Mouse (Mus musculus) thymus, postnatal 4 days (tissue): ENCODE results near the gene Map3k5.
A peak's percentile ranks its signal among the peaks of the same experiment; 100 is the strongest.

ENCODE experiments used
- DNase-seq: peaks from one replicate; pipeline ENCODE4 v3.0.0; 2021

The Map3k5 gene

DNA sequence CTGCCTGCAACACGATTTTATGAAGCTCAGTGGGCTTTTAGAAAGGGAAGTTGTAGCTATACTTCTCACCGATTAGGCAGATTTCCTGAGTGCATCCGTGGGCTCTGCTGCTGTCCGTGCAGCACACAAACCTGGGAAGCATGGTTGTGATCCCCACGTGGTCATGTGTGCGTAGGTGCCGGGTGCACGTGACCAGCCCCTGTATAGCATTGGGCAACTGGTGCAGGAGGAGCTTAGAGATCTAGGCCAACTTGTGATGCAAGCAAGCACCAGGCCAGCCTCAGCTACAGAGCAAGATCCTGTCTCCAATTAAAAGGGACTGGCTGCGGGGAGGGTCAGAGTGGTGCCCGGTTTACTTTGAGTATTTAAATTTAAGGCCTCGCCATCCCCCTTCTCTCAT, 232.5 kb downstream of the Map3k5 start:
- peak; percentile 16 for DNase-seq

DNA sequence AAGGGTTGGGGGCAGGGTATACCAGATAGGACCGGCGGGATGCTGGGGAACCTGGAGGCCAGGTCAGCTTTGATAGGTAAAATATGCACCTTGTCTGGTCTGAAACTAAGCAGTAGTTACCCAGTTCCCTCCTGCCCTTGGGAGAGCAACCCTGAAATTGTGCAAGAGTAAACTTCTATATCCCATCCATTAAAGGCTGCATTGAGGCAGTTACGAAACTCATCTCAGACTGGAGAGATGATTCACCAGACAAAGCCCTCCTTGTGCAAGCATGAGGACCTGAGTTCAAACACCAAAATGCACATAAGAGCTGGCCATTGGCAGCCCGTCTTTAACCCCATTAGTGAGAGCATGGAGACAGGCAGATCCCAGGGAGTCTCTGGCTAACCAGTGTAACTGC, 233.2 kb downstream of the Map3k5 start:
- no peak for DNase-seq

DNA sequence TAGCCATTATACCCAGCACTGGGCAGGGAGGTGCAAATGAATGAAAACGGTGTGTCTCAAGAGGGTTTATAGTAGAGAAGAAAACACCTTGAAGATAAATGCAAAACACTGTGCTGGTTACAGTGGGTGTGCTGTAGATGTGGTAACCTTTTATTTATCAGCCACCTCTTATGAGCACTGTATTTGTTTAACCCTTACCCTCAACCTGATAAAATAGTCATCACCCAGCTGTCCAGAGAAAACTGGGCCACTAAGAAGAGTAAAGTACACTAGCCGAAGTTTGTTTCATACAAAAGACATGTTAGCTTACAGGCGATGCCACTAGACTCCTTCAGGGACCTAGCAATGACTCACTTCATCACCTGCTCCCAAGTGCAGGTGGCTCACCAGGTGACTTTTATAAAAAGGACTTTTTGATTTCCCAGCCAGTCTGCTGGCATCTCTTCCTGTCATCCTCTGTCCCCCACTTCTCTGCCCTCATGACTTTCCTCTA, 235.0 kb downstream of the Map3k5 start:
- DNase-seq = no peak

DNA sequence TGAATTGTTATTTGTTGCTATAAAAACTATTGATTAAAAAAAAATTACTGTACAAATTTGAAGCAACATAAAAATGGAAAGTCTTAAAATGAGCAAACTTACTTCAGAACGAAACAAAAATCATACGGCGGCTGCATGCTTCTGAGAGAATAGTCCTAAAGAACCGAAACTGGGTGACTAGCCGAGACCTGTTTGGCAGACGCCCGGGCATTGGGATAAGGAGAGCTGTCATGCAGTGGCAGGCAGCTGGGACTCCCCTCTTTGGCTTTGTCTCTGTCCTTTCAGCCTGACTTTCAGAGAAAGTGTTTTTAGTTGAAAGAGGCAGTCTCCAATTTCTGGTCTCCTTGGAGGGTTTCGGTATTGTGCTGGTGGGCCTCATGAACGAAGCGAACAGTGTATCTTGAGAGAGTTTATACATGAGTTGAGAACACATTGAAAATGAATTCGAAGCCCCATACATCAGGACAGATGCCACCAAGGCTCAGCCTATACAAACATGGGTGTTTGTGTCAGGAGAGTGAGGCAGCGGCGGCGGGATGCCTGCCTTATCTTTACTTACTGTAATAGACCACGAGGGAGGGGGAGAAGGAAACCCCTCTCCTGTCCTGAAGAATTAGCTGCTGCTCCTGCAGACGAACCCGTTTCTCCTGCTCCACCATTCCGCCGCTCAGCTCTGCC, 235.8 kb downstream of the Map3k5 start:
- no peak for DNase-seq

DNA sequence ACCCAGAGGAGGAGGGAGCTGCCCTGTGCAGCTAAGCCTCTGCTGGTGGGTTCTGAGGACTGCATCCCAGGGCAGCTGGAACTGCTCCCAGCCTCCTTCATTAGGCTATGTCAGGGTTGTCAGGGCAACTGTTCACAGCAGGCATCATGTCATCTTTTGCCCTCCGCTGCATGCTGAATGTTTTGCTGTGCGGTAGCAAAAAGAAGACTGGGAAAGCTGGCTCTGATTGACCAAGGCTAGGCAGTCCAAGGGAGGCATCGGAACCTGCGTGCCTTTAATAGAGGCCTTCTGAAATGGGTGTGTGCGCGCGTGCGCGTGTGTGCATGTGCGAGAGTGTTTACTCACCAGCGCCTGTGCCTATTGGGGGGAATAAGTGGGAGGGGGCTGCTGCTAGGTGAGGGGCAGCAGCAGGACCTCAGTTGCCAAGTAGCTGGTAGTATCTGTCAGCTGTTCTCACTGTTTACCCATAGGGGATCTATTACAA, 236.4 kb downstream of the Map3k5 start:
- peak; percentile 69 for DNase-seq

DNA sequence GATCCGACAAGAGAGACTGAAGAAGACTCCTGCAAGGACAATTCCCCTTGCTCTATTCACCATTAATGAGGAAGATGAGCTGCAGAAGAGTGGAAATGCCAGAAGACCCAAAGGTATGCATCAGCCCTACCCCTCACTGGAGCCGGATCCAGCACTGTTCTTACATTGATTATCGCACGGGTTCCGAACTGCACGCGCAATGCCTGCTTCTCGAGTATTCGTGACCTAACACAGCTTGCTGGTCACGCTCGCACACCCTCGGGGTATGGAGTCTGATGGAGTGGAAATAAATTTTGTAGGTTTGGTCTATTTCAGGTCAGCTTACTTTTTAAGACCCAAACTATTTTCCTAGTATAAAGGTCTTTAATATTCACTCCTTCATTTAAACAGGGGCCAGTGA, 236.9 kb downstream of the Map3k5 start:
- DNase-seq = no peak

DNA sequence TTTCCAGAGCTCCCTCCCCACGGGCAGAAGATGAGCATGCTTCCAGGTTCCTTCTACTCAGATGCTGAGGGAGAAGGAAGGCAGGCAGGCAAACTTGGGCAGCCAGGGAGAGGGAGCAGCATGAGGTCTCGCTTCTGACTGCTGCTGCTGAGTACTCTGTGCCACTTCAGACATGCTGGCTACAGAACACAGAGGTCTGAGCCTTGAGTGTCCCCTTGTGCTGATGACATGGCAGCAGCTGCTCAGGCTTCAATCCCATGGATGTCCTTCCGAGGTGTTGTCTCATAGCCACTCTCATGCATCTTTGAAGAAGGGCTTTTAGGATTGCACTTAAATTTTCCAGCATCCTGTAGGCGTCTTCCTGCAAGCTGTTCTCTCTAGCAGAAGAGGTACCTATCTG, 237.5 kb downstream of the Map3k5 start:
- DNase-seq = no peak

DNA sequence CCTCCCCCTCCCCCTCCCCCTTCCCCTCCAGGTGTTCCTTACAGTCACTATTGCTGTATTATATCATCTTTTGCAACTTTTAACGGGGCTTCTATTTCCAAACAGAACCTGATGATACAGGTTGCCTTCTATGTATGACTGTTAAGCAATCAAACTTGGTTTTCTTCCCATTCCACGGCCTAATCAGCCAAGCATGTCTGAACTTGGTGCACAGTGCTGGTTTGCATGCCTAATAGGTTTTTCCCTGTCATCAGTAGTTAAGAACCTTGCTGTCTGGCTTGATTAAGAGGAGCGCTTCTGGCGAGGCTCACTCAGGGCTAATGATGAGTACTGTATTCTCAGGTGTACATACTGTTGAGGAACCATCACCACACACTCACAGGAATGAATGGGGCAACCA, 239.5 kb downstream of the Map3k5 start:
- no peak for DNase-seq

DNA sequence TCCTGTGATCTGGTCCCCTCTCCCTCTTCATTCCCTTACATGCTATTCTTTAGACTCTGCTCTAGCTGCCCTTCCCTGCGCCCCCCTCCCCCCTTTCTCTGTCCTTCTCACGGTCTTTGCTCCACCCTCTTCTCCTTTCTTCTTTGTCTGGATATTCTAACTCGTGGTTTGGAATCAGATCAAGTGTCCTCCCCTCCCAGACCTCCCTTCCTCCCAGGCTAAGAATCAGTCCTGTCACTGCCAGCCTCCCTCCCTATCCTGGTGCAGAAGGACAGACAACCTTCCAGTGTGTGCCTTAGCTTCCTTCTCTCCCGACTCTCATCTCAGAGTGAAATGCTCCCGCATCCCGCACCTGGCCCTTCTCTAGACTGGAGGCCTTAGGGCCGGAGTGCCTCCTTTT, 241.8 kb downstream of the Map3k5 start:
- no peak for DNase-seq

DNA sequence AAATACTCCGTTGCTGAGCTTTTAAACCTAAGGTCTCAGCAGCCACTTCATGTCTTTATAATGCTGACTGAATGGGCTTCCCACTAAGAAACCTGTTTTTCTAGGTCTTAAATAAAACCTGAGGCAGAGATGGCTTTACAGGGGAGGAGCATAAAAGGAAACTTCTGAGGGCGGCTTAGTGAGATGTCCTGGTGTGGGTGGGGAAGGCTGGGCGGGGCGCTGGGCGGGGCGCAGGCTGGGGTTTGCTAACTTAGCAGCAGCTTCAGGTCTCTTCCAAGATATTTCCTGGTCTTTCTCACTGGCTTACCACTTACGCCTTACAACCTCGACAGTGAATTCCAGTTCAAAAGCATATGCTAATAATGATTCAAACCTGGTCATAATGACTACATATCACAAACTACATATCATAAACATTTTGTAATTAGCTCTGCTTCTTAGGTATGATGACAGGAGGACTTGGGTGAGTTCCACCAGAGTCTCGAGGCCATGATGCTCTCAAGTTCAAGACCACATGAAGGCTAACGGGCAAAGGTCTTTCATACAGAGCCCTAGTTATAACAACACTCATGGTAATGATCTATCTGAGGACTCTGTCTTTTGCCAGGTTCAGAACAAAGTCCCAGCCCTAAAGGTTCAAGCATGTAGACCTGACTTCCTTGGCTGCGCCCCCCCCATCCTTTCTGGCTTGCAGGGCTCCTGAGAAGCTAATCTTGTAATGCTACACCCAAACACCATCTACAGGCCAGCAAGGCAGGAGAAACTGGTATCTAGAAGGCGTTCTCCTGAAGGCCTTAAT, 244.7 kb downstream of the Map3k5 start:
- peak; percentile 57 for DNase-seq

DNA sequence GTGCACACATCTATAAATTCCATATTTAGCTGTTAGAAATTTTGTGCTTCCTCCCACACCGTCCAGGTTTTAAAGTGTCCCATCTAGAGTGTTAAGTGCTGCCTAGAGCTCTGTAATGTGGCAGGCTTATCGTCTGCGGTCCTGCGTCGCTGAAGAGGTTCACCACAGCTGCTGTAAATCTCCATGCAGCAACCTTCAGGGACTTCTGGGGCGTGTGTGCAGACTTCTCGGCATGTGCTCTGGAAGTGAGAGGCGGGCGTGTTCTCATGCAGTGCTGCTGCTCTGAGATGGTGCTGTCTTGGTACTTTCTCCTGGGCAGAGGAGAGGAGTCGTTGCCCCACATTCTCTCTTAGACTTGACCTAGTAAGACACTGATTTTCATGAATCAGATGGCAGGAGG, 246.9 kb downstream of the Map3k5 start:
- peak; percentile 35 for DNase-seq

DNA sequence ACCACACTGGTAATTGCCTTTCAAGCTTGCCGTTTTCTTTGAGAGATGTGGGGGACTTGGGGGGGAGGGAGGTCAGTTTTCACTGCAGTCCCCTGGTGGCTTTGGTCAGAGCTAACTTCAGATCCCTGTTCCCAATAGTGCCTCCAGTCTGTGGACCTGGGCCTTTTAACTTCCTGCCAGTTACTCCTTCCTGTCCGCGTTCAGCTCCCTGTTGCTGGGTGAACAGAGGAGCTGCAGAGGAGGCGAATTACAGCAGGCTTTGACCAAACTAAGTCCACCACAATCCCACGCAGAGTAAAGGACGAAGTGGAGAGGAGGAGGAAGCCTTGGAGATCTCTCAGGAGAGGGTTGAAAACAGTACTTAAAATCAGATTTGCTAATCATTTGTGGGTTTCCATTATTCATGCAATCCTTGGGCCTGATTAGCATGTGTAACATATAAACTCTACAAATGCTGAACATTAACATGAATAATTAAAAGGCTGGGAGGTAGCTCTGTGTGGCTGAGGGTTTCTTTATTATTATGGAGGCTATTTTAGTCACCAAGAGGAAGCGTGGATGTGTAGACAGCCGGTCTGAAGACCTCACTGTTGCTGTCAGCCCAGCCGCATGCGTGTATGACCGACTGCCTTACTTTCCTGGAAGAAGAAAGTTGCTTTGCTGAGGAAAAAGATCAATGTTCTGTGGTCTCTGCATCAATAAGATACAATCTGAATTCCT, 247.6 kb downstream of the Map3k5 start:
- no peak for DNase-seq

DNA sequence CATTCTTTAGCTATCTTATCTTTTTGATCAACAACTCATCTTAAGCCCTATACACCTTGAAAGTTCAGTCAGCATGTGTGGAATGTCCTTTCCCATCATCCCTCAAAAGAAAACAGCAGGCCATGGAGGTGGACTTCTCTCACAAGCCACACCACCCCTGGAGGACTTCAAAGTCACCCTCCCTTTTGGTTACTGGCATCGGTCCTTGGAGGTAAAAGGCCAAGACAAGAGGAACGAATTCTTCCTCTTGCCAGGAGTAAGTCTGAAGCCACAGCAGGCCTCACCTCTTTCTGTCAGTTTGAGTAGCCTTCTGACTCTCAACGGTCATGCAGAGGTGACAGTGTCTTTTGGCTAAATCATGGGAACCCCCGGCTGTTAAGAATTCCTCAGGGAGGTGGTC, 250.1 kb downstream of the Map3k5 start:
- DNase-seq = no peak

DNA sequence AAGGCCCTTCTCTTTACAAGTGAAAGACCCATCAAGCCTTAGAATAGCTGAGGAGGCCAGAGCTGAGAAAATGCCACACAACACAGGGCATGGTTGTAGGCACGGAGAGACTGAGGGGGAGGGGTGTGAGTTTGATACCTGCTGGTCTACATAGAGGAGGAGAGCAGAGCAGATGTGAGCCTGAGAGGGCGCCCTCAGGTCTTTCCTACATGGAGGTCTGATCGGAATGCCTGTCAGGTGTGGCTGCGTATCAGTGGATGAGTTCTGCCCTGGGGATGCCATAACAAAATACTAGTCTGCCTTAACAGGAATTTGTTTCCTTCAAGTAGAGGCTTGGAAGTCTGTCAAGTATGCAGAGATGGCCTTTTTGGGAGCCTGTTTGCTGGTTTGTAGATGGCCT, 251.0 kb downstream of the Map3k5 start:
- no peak for DNase-seq

DNA sequence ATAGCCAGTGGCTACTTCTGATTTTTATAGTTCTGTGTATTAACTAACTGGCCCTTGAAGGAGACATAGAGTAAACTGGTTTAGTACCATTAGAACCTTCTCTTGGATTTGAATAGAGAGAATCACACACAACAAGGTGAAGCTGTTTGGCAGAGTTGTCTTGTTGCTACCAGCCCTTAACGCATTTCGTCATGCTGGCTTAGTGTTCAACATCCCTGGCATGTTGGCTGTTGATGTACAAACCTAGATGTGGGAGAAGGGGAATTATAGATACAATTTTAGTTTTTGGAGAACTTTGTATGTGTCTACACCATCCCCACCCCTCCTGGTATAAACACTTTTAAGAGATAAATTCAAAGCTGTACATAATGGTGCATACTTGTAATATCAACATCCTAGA, 251.5 kb downstream of the Map3k5 start:
- no peak for DNase-seq

DNA sequence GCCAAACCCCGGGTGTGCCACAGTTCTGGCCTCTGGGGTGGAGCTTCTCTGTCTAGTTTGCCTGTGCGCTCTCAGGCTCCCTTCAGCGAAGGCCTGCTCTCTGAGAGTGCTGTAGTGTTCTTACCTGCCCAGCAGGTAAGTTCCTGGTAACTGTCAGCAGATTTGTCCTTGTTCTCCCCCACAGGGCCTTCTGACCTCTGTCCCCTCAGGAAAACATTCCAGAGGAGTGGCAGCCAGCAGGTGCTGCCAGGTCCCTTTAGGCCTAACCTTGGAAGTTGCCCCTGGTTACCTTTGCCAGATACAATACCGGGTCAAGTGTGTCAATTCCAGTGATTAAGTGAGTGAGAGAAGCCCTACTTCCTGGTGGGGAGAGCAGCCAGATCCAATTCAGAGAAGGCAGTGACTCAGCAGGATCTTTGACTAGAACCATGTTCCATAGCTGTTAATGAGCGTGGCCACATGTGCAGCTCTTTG, 252.6 kb downstream of the Map3k5 start:
- no peak for DNase-seq

DNA sequence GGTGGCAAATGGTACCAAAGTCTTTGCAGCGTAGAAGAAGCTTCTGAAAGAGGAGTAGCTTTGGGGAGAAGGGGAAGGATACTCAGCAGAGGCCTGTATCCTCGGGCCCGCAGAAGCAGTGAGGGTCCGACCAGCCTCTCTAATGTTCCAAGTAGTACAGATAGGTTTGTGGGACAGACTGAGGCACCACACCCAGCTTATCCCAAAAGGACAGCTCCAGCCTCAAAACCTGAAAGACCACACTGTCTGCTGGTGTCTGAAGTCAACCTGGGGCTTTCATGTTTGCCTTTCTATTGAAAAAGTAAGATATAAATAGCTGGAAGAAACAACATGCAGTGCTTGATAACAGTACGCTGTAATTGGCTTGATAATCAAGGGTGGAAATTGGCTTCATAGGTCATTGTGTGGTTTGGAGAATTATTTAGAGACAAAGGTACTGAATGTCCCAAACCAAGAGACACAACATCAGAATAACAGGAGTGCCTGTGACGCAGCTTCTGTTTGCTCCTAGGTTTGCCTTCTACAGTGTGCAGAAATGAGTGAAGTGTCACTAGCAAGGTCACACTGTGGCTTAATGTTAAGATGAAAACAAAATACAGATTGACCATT, 256.0 kb downstream of the Map3k5 start:
- no peak for DNase-seq
